In genomic region chr12:102610927-102611326, GRCm38 (mm10) we compare ENCODE assay signal across 13 mouse cellular contexts.
DNase-seq lines count a peak whose midpoint lies in the region.
"Had no signal": no experiment of that assay in that cellular context is flagged by ENCODE, and none has a peak within 500 bp of the region (broad histone marks: within the 10 kb centered on the region; RNA-seq: fewer than 3 reads in every experiment).

No protein-coding gene starts in this region.

- peak; percentile 41 to 59 for DNase-seq in cerebellum, postnatal 10 days
- no peak for DNase-seq in cerebellum, postnatal 36 days
- DNase-seq: adrenal gland, adult 2 months; adrenal gland, adult 8-10 months; adrenal gland, postnatal 10 days; adrenal gland, postnatal 14 days; adrenal gland, postnatal 25 days; adrenal gland, postnatal 36 days; B cell, adult 2 months; cerebellum, adult 11 months; cerebellum, adult 11-12 months; cerebellum, adult 18-20 months; cerebellum, adult 2 months had no signal

Comparison
In these comparisons a context has a peak if more than half of its experiments do, and no peak if none do; other contexts are left out.
1. DNase-seq: peak in cerebellum, postnatal 10 days (2 of 2); none in cerebellum, postnatal 36 days (0 of 2).